13 mouse cellular contexts compared by ENCODE assay signal in genomic region chr1:164895806-164896205, GRCm38 (mm10). TPM values are rescaled to one million over a fixed set of nuclear protein-coding genes. Genes with fewer than 3 reads are reported as not detected.
DNase-seq lines count a peak whose midpoint lies in the region; ATAC-seq lines count a peak whose summit lies in the region.
"Had no signal": no experiment of that assay in that cellular context is flagged by ENCODE, and none has a peak within 500 bp of the region (broad histone marks: within the 10 kb centered on the region; RNA-seq: fewer than 3 reads in every experiment).

No protein-coding gene starts in this region.

- peak overlapping the region; percentile 94 for H3K27ac ChIP-seq in hindbrain, embryonic 13.5 days
- H3K27ac ChIP-seq in hindbrain, embryonic 11.5 days (ENCODE audit: low read depth, low read length): no peak overlapping the region
- H3K27ac ChIP-seq in neural tube, embryonic 13.5 days (replicated peaks): peak overlapping the region; percentile 86
- no peak overlapping the region for H3K27ac ChIP-seq in neural tube, embryonic 15.5 days (replicated peaks)
- H3K27ac ChIP-seq: liver, embryonic 14.5 days had no signal

- no peak overlapping the region for H3K9ac ChIP-seq in hindbrain, embryonic 13.5 days
- H3K9ac ChIP-seq in hindbrain, embryonic 11.5 days (ENCODE audit: low read depth, low read length): no peak overlapping the region
- no peak overlapping the region for H3K9ac ChIP-seq in neural tube, embryonic 13.5 days
- H3K9ac ChIP-seq in neural tube, embryonic 15.5 days (replicated peaks): no peak overlapping the region
- H3K9ac ChIP-seq: hindbrain, embryonic 15.5 days; liver, embryonic 14.5 days; neural tube, embryonic 12.5 days had no signal

- no peak for DNase-seq in hindbrain, embryonic 11.5 days (ENCODE audit: low spot score)
- DNase-seq in heart, postnatal 4 days: peak; percentile 12
- no peak for DNase-seq in spleen, postnatal 4 days (ENCODE audit: low spot score in 2 of 2)
- DNase-seq in cerebellum, adult 11 months: no peak
- DNase-seq: thymus, postnatal 4 days had no signal

- no peak overlapping the region for H3K4me3 ChIP-seq in hindbrain, embryonic 13.5 days
- H3K4me3 ChIP-seq in hindbrain, embryonic 11.5 days (ENCODE audit: low read depth, low read length): no peak overlapping the region
- no peak overlapping the region for H3K4me3 ChIP-seq in neural tube, embryonic 13.5 days
- H3K4me3 ChIP-seq in neural tube, embryonic 15.5 days (replicated peaks): no peak overlapping the region
- H3K4me3 ChIP-seq: hindbrain, embryonic 15.5 days; neural tube, embryonic 12.5 days had no signal

- H3K27me3 ChIP-seq in hindbrain, embryonic 13.5 days: no peaks in the 10 kb centered on the region
- no peaks in the 10 kb centered on the region for H3K27me3 ChIP-seq in hindbrain, embryonic 11.5 days (ENCODE audit: control insufficient read depth, insufficient read depth, low read length)
- no peaks in the 10 kb centered on the region for H3K27me3 ChIP-seq in neural tube, embryonic 13.5 days
- no peaks in the 10 kb centered on the region for H3K27me3 ChIP-seq in neural tube, embryonic 15.5 days (replicated peaks)
- H3K27me3 ChIP-seq: hindbrain, embryonic 15.5 days; neural tube, embryonic 12.5 days had no signal

- no peak overlapping the region for H3K4me2 ChIP-seq in hindbrain, embryonic 13.5 days
- no peak overlapping the region for H3K4me2 ChIP-seq in hindbrain, embryonic 11.5 days (replicated peaks; ENCODE audit: low read depth, low read length)
- no peak overlapping the region for H3K4me2 ChIP-seq in neural tube, embryonic 13.5 days
- H3K4me2 ChIP-seq in neural tube, embryonic 15.5 days: no peak overlapping the region
- H3K4me2 ChIP-seq: hindbrain, embryonic 15.5 days; neural tube, embryonic 12.5 days had no signal

- WGBS in hindbrain, embryonic 13.5 days: 60% methylated on average over 2 of the region's 2 CpGs
- WGBS in hindbrain, embryonic 11.5 days: 80% methylated on average over 2 of the region's 2 CpGs
- WGBS in neural tube, embryonic 13.5 days: 50% methylated on average over 2 of the region's 2 CpGs
- 59% methylated on average over 2 of the region's 2 CpGs for WGBS in neural tube, embryonic 15.5 days

- H3K4me1 ChIP-seq in hindbrain, embryonic 13.5 days (replicated peaks): peaks cover 34% of the 10 kb centered on the region
- no peaks in the 10 kb centered on the region for H3K4me1 ChIP-seq in hindbrain, embryonic 11.5 days (replicated peaks; ENCODE audit: control insufficient read depth, insufficient read depth, low read length)
- H3K4me1 ChIP-seq in neural tube, embryonic 13.5 days (replicated peaks): peaks cover 38% of the 10 kb centered on the region
- H3K4me1 ChIP-seq in neural tube, embryonic 15.5 days: peaks cover 25% of the 10 kb centered on the region

- ATAC-seq in hindbrain, embryonic 13.5 days (ENCODE audit: low FRiP score): no peak
- no peak for ATAC-seq in hindbrain, embryonic 11.5 days (ENCODE audit: low FRiP score)
- no peak for ATAC-seq in neural tube, embryonic 13.5 days (ENCODE audit: low read depth)
- no peak for ATAC-seq in neural tube, embryonic 15.5 days (ENCODE audit: low FRiP score)

- H3K9me3 ChIP-seq in hindbrain, embryonic 13.5 days: no peaks in the 10 kb centered on the region
- H3K9me3 ChIP-seq in hindbrain, embryonic 11.5 days (ENCODE audit: control insufficient read depth, low read length): no peaks in the 10 kb centered on the region
- no peaks in the 10 kb centered on the region for H3K9me3 ChIP-seq in neural tube, embryonic 13.5 days
- H3K9me3 ChIP-seq in neural tube, embryonic 15.5 days (replicated peaks): no peaks in the 10 kb centered on the region
- H3K9me3 ChIP-seq: hindbrain, embryonic 15.5 days; neural tube, embryonic 12.5 days had no signal

- no peaks in the 10 kb centered on the region for H3K36me3 ChIP-seq in hindbrain, embryonic 13.5 days
- no peaks in the 10 kb centered on the region for H3K36me3 ChIP-seq in hindbrain, embryonic 11.5 days (ENCODE audit: control insufficient read depth, insufficient read depth, low read length)
- H3K36me3 ChIP-seq in neural tube, embryonic 13.5 days: no peaks in the 10 kb centered on the region
- H3K36me3 ChIP-seq in neural tube, embryonic 15.5 days: no peaks in the 10 kb centered on the region
- H3K36me3 ChIP-seq: hindbrain, embryonic 15.5 days; neural tube, embryonic 12.5 days had no signal

RNA-seq across cellular contexts. Expression of gene Xcl1, which starts 39.5 kb away (rescaled TPM):
- not detected in 2 replicates for polyA plus RNA-seq in hindbrain, embryonic 13.5 days (2015; fragmentation: Nextera tagmentation; extraction: Ambion mirVana)
- polyA plus RNA-seq in hindbrain, embryonic 11.5 days (2014; fragmentation: Nextera tagmentation; extraction: Ambion mirVana): not detected in 2 replicates
- polyA plus RNA-seq in neural tube, embryonic 13.5 days (2015; fragmentation: Nextera tagmentation; extraction: Ambion mirVana): not detected in 2 replicates
- polyA plus RNA-seq in neural tube, embryonic 15.5 days (2015; fragmentation: Nextera tagmentation; extraction: Ambion mirVana): 2.7 TPM in 1 of 2 replicates, not detected in the other
- not detected for total RNA-seq in heart, postnatal 4 days (2021)
- total RNA-seq: adrenal gland, postnatal 14 days; left cerebral cortex, postnatal 4 days had no signal
- polyA plus RNA-seq: hindbrain, embryonic 15.5 days; liver, embryonic 14.5 days; neural tube, embryonic 12.5 days had no signal

Comparison
In these comparisons a context has a peak if more than half of its experiments do, and no peak if none do; other contexts are left out.
1. H3K27ac ChIP-seq: peak in hindbrain, embryonic 13.5 days (single experiment) and neural tube, embryonic 13.5 days (single experiment); none in hindbrain, embryonic 11.5 days (single experiment) and neural tube, embryonic 15.5 days (single experiment).